Mouse (Mus musculus) intestine, embryonic 16.5 days (tissue): ENCODE data around the gene Senp3. TPM values are rescaled to one million over a fixed set of nuclear protein-coding genes. Genes with fewer than 3 reads are reported as not detected.

Source experiments
- microRNA counts: library from miRNA; unstranded; fragments of <30 nt; microRNA quantifications from one replicate; lab custom pipeline; 2016
- microRNA-seq: library from miRNA; unstranded; fragments of <30 nt; microRNA quantifications from one replicate; pipeline ENCODE4, GENCODE M21; 2016
- polyA plus RNA-seq: library from polyadenylated mRNA; unstranded; fragments of >200 nt; fragmentation: Nextera tagmentation; extraction: Ambion mirVana; gene quantifications from 2 replicates; pipeline ENCODE4 v1.2.1, GENCODE M21; 2015

Senp3 gene
- polyA plus RNA-seq, 1 experiment from 2014 or later = 60.3 TPM

MicroRNAs encoded within 50 kb of the gene (microRNA counts, 519-probe panel; counts per million panel counts)
- microRNA mmu-miR-1934 (lab: Ali Mortazavi, UCI) (35.7 counts per million), microRNA mmu-miR-467f (lab: Ali Mortazavi, UCI) (2,457 counts per million, percentile 60 among the panel's probes with 10 or more counts)

Small RNA genes lying within 50 kb of the gene (microRNA-seq; reads per million reads assigned to microRNA genes)
- 4.3 reads per million, percentile 12 among the genes with 10 or more reads in this experiment for gene Mir1934
- not detected for gene Mir467f

Other genes starting within 250 kb of the Senp3 start
- 0.93 and 1.0 TPM in 2 replicates for gene Dnah2, start 133.0 kb downstream of the Senp3 start, polyA plus RNA-seq
- 6.3 and 6.8 TPM in 2 replicates for gene Efnb3, start 121.9 kb downstream of the Senp3 start, polyA plus RNA-seq
- gene Wrap53, start 101.8 kb downstream of the Senp3 start, polyA plus RNA-seq = 24.5 and 26.6 TPM in 2 replicates
- gene Trp53, start 101.7 kb downstream of the Senp3 start, polyA plus RNA-seq = 132 and 148 TPM in 2 replicates
- gene Atp1b2, start 76.1 kb downstream of the Senp3 start, polyA plus RNA-seq = 6.6 and 6.8 TPM in 2 replicates
- 0.10 and 0.72 TPM in 2 replicates for gene Shbg, start 64.2 kb downstream of the Senp3 start, polyA plus RNA-seq
- 15.4 and 18.1 TPM in 2 replicates for gene Sat2, start 60.1 kb downstream of the Senp3 start, polyA plus RNA-seq
- gene Fxr2, start 49.1 kb downstream of the Senp3 start, polyA plus RNA-seq = 12.1 and 12.6 TPM in 2 replicates
- gene Sox15, start 26.8 kb downstream of the Senp3 start, polyA plus RNA-seq = not detected in 2 replicates
- 68.3 and 69.9 TPM in 2 replicates for gene Mpdu1, start 19.4 kb downstream of the Senp3 start, polyA plus RNA-seq
- 14.0 and 14.7 TPM in 2 replicates for gene Cd68, start 15.9 kb downstream of the Senp3 start, polyA plus RNA-seq
- 524 and 563 TPM in 2 replicates for gene Eif4a1, start 9.7 kb downstream of the Senp3 start, polyA plus RNA-seq
- 0.44 and 0.57 TPM in 2 replicates for gene Tnfsf13, start 3.7 kb upstream of the Senp3 start, polyA plus RNA-seq
- 6.0 and 6.3 TPM in 2 replicates for gene Tnfsf12, start 13.8 kb upstream of the Senp3 start, polyA plus RNA-seq
- 3.0 and 3.3 TPM in 2 replicates for gene Tnfsfm13, start 14.0 kb upstream of the Senp3 start, polyA plus RNA-seq
- gene Polr2a, start 76.6 kb upstream of the Senp3 start, polyA plus RNA-seq = 14.8 and 16.8 TPM in 2 replicates
- gene Slc35g3, start 79.9 kb upstream of the Senp3 start, polyA plus RNA-seq = 0.13 and 0.16 TPM in 2 replicates
- 2.3 and 2.4 TPM in 2 replicates for gene Zbtb4, start 83.8 kb upstream of the Senp3 start, polyA plus RNA-seq
- gene Chrnb1, start 113.9 kb upstream of the Senp3 start, polyA plus RNA-seq = 3.9 and 4.7 TPM in 2 replicates
- 1.3 and 1.4 TPM in 2 replicates for gene Fgf11, start 119.8 kb upstream of the Senp3 start, polyA plus RNA-seq
- gene Tmem102, start 123.5 kb upstream of the Senp3 start, polyA plus RNA-seq = 34.6 and 42.7 TPM in 2 replicates
- not detected in 2 replicates for gene Gm39566, start 133.2 kb upstream of the Senp3 start, polyA plus RNA-seq
- not detected in 2 replicates for gene Spem2, start 136.4 kb upstream of the Senp3 start, polyA plus RNA-seq
- 0.22 TPM in 1 of 2 replicates, not detected in the other for gene Spem1, start 140.1 kb upstream of the Senp3 start, polyA plus RNA-seq
- 3.4 and 4.1 TPM in 2 replicates for gene Nlgn2, start 155.7 kb upstream of the Senp3 start, polyA plus RNA-seq
- gene Tmem256, start 156.4 kb upstream of the Senp3 start, polyA plus RNA-seq = 470 and 476 TPM in 2 replicates
- 73.0 and 75.2 TPM in 2 replicates for gene Plscr3, start 164.3 kb upstream of the Senp3 start, polyA plus RNA-seq
- gene Tnk1, start 176.6 kb upstream of the Senp3 start, polyA plus RNA-seq = 20.5 and 23.5 TPM in 2 replicates
- gene Tmem95, start 195.9 kb upstream of the Senp3 start, polyA plus RNA-seq = not detected in 2 replicates
- gene Kctd11, start 199.3 kb upstream of the Senp3 start, polyA plus RNA-seq = 5.5 and 6.2 TPM in 2 replicates
- gene Acap1, start 213.5 kb upstream of the Senp3 start, polyA plus RNA-seq = 4.2 and 5.2 TPM in 2 replicates
- gene 2810408A11Rik, start 218.9 kb upstream of the Senp3 start, polyA plus RNA-seq = 4.7 and 5.4 TPM in 2 replicates
- 7.1 and 10.1 TPM in 2 replicates for gene Neurl4, start 219.0 kb upstream of the Senp3 start, polyA plus RNA-seq
- 60.0 and 63.8 TPM in 2 replicates for gene Gps2, start 231.8 kb upstream of the Senp3 start, polyA plus RNA-seq
- 1,478 and 1,683 TPM in 2 replicates for gene Eif5a, start 239.9 kb upstream of the Senp3 start, polyA plus RNA-seq